12 mouse cellular contexts compared by ENCODE assay signal in the genomic region with DNA sequence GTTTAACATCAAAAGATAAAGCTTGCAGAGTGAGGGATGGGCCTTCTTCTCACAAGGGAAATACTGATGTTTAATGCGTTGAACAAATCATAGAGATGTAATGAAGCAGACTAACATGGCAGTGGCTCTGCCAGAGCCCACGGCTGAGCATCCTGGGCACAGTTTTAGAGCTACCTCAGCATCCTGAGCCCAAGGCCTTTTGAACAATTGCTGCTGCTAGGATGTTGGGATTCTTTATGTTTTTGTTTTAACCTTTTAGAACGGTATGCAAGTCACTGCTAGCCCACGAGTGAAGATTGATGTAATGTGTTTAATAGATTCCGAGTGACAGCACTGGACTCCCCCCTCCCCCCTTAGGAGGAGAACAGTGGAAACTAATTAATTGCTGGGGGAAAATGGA. TPM values are rescaled to one million over a fixed set of nuclear protein-coding genes. Genes with fewer than 3 reads are reported as not detected.
DNase-seq lines count a peak whose midpoint lies in the region; ATAC-seq and TF ChIP-seq lines count a peak whose summit lies in the region.
"Had no signal": no experiment of that assay in that cellular context is flagged by ENCODE, and none has a peak within 500 bp of the region (broad histone marks: within the 10 kb centered on the region; RNA-seq: fewer than 3 reads in every experiment).

No protein-coding gene starts in this region.

- TF ChIP-seq POLR2A in cerebellum, adult 2 months (IDR thresholded peaks at IDR 0.05; ENCODE audit: borderline replicate concordance, insufficient read depth, low read length) = peak; percentile 26; the same call in 1 of the 2 replicates

- H3K9ac ChIP-seq in hindbrain, embryonic 11.5 days (ENCODE audit: low read depth, low read length) = no peak overlapping the region
- peak overlapping the region; percentile 63 for H3K9ac ChIP-seq in midbrain, embryonic 13.5 days (replicated peaks)
- H3K9ac ChIP-seq: liver, embryonic 15.5 days had no signal

- TF ChIP-seq CTCF in cerebellum, adult 2 months (IDR thresholded peaks at IDR 0.05; ENCODE audit: borderline replicate concordance, insufficient read depth, low read depth, low read length) = no peak

- peak; percentile 24 for DNase-seq in brain, embryonic 18.5 days (ENCODE audit: low read depth, low spot score)
- DNase-seq in cerebellum, adult 2 months = peak; percentile 56 to 60
- DNase-seq in hindbrain, embryonic 11.5 days (ENCODE audit: low spot score) = peak; percentile 21
- no peak for DNase-seq in embryo, embryonic 11 days
- no peak for DNase-seq in kidney, postnatal 36 days
- DNase-seq in urinary bladder, adult 18-20 months (ENCODE audit: low spot score in 2 of 2) = no peak
- DNase-seq in right cerebral cortex, postnatal 25 days = no peak
- DNase-seq: spleen, adult 18-20 months had no signal

- no peak overlapping the region for H3K4me2 ChIP-seq in hindbrain, embryonic 11.5 days (replicated peaks; ENCODE audit: low read depth, low read length)
- peak overlapping the region; percentile 49 for H3K4me2 ChIP-seq in midbrain, embryonic 13.5 days (replicated peaks)
- H3K4me2 ChIP-seq: liver, embryonic 15.5 days had no signal

- ATAC-seq in hindbrain, embryonic 11.5 days (ENCODE audit: low FRiP score) = peak; percentile 55; the same call in 1 of the 2 replicates
- ATAC-seq in midbrain, embryonic 13.5 days = peak; percentile 71

- no peaks in the 10 kb centered on the region for H3K9me3 ChIP-seq in hindbrain, embryonic 11.5 days (ENCODE audit: control insufficient read depth, low read length)
- no peaks in the 10 kb centered on the region for H3K9me3 ChIP-seq in midbrain, embryonic 13.5 days
- H3K9me3 ChIP-seq: embryonic facial prominence, embryonic 10.5 days; liver, embryonic 15.5 days had no signal

- no peaks in the 10 kb centered on the region for H3K27me3 ChIP-seq in cerebellum, adult 2 months (ENCODE audit: control insufficient read depth, insufficient read depth, low read length)
- H3K27me3 ChIP-seq in hindbrain, embryonic 11.5 days (ENCODE audit: control insufficient read depth, insufficient read depth, low read length) = no peaks in the 10 kb centered on the region
- no peaks in the 10 kb centered on the region for H3K27me3 ChIP-seq in midbrain, embryonic 13.5 days
- H3K27me3 ChIP-seq: liver, embryonic 15.5 days had no signal

- H3K27ac ChIP-seq in cerebellum, adult 2 months (ENCODE audit: insufficient read depth, low read length) = peak overlapping the region; percentile 77
- H3K27ac ChIP-seq in hindbrain, embryonic 11.5 days (ENCODE audit: low read depth, low read length) = peak overlapping the region; percentile 24; the same call in 1 of the 2 replicates
- H3K27ac ChIP-seq in midbrain, embryonic 13.5 days = peak overlapping the region; percentile 83
- H3K27ac ChIP-seq: embryonic facial prominence, embryonic 10.5 days; liver, embryonic 15.5 days had no signal

- WGBS in cerebellum, adult 2 months = 8% methylated on average over 5 of the region's 5 CpGs
- 47% methylated on average over 5 of the region's 5 CpGs for WGBS in hindbrain, embryonic 11.5 days
- 23% methylated on average over 5 of the region's 5 CpGs for WGBS in midbrain, embryonic 13.5 days

- H3K4me1 ChIP-seq in cerebellum, adult 2 months (ENCODE audit: control insufficient read depth, insufficient read depth, low read length) = peaks cover 4% of the 10 kb centered on the region
- H3K4me1 ChIP-seq in hindbrain, embryonic 11.5 days (replicated peaks; ENCODE audit: control insufficient read depth, insufficient read depth, low read length) = no peaks in the 10 kb centered on the region
- peaks cover 17% of the 10 kb centered on the region for H3K4me1 ChIP-seq in midbrain, embryonic 13.5 days (replicated peaks)
- H3K4me1 ChIP-seq: embryonic facial prominence, embryonic 10.5 days; liver, embryonic 15.5 days had no signal

- no peaks in the 10 kb centered on the region for H3K36me3 ChIP-seq in hindbrain, embryonic 11.5 days (ENCODE audit: control insufficient read depth, insufficient read depth, low read length)
- no peaks in the 10 kb centered on the region for H3K36me3 ChIP-seq in midbrain, embryonic 13.5 days
- H3K36me3 ChIP-seq: embryonic facial prominence, embryonic 10.5 days; G1E; liver, embryonic 15.5 days had no signal

- peak overlapping the region; percentile 68 for H3K4me3 ChIP-seq in cerebellum, adult 2 months (replicated peaks; ENCODE audit: insufficient read depth, low read depth, low read length)
- peak overlapping the region; percentile 13; the same call in 1 of the 2 replicates for H3K4me3 ChIP-seq in hindbrain, embryonic 11.5 days (ENCODE audit: low read depth, low read length)
- H3K4me3 ChIP-seq in midbrain, embryonic 13.5 days (replicated peaks) = peak overlapping the region; percentile 46
- H3K4me3 ChIP-seq: embryonic facial prominence, embryonic 10.5 days; liver, embryonic 15.5 days had no signal

RNA-seq across cellular contexts. Expression of gene Scn2a, which starts 0.7 kb away (rescaled TPM):
- polyA plus RNA-seq in cerebellum, adult 2 months (2012; rRNA removed) = 91.0 and 99.4 TPM in 2 replicates
- polyA plus RNA-seq in hindbrain, embryonic 11.5 days (2014; fragmentation: Nextera tagmentation; extraction: Ambion mirVana) = 9.8 and 16.6 TPM in 2 replicates
- polyA plus RNA-seq in midbrain, embryonic 13.5 days (2015; fragmentation: Nextera tagmentation; extraction: Ambion mirVana) = 28.5 and 32.1 TPM in 2 replicates
- polyA plus RNA-seq: G1E had no signal

RNA-seq across cellular contexts. Expression of gene Scn3a, which starts 53.8 kb away (rescaled TPM):
- polyA plus RNA-seq in cerebellum, adult 2 months (2012; rRNA removed) = 2.5 and 2.7 TPM in 2 replicates
- polyA plus RNA-seq in hindbrain, embryonic 11.5 days (2014; fragmentation: Nextera tagmentation; extraction: Ambion mirVana) = 33.2 and 34.4 TPM in 2 replicates
- polyA plus RNA-seq in midbrain, embryonic 13.5 days (2015; fragmentation: Nextera tagmentation; extraction: Ambion mirVana) = 63.2 and 69.1 TPM in 2 replicates
- polyA plus RNA-seq: G1E had no signal

Comparison
In these comparisons a context has a peak if more than half of its experiments do, and no peak if none do; other contexts are left out.
1. DNase-seq: peak in brain, embryonic 18.5 days (single experiment), cerebellum, adult 2 months (2 of 2) and hindbrain, embryonic 11.5 days (single experiment); none in embryo, embryonic 11 days (single experiment), kidney, postnatal 36 days (0 of 2), urinary bladder, adult 18-20 months (0 of 2) and right cerebral cortex, postnatal 25 days (single experiment).
2. H3K27ac ChIP-seq: peak in every context shown above with its lines; median percentile 83 in midbrain, embryonic 13.5 days; 77 in cerebellum, adult 2 months; 24 in hindbrain, embryonic 11.5 days.
3. H3K4me3 ChIP-seq: peak in every context shown above with its lines; median percentile 68 in cerebellum, adult 2 months; 46 in midbrain, embryonic 13.5 days; 13 in hindbrain, embryonic 11.5 days.